Mouse (Mus musculus) spleen, postnatal 14 days (tissue): ENCODE results near the gene Maml3.
A peak's percentile ranks its signal among the peaks of the same experiment; 100 is the strongest.

Experiments
- DNase-seq, 2 experiments: peaks; one replicate each; pipeline ENCODE4 v3.0.0; 2021 to 2022; ENCODE audit warnings: low spot score in 2 of 2

The Maml3 gene

DNA sequence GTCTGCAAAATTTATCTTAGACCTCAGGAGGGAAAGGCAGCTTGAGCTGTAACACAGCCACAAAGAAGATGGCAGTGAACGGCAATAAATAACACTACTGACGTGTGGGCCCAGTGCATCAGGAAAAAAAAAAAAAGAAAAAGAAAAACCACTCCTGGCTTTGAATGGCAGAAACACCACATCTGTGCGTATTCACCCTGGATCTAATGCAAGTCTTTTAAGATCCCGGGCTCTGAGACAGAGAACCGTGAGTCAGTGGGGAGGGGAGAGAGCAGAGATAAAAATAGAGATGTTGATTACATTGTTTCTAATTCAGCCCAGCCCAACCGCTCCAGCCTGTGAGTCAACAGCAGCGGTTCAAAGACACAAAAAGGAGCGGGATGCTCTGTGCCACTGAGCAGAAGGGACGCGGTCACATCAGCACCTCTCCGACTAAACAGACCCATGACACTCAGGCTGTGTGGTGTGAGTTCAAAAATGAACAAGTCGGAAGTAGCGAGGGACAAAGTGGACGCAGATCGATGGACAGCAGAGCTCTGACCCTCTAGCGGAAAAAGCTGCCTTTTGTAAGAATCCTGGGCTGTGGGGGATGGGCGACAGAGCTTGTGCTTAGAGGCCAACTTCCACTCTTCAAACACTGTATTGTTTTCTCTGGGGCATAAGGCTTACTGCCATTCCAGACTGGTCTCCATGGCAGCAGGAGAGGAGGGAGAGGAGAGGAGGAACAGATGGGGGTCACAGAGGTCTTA is 316.1 kb downstream of the Maml3 start:
- DNase-seq = peak in 1 of 2 experiments; percentile 9

DNA sequence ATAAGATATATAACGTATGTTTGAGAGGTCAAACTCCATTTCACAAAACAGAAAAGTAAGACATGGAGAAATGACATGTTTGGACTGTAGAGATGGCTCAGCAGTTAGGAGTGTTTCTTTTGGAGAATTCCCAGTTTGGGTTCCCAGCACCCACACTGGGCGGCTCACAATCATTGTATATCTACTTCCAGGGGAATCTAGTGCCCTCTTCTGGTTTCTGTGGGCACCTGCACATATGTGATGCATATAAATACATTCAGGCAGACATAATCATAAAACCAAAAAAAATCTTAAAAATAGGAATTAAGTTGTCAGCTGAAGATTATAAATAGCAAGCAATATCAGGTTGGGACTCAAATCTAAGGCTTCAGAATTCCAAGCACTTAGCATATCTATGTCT is 316.9 kb downstream of the Maml3 start:
- no peak for DNase-seq

GRCm38 (mm10) chr3:51785796-51786195 is 319.1 kb downstream of the Maml3 start:
- no peak for DNase-seq

GRCm38 (mm10) chr3:51782191-51782590 is 322.7 kb downstream of the Maml3 start:
- DNase-seq = no peak

DNA sequence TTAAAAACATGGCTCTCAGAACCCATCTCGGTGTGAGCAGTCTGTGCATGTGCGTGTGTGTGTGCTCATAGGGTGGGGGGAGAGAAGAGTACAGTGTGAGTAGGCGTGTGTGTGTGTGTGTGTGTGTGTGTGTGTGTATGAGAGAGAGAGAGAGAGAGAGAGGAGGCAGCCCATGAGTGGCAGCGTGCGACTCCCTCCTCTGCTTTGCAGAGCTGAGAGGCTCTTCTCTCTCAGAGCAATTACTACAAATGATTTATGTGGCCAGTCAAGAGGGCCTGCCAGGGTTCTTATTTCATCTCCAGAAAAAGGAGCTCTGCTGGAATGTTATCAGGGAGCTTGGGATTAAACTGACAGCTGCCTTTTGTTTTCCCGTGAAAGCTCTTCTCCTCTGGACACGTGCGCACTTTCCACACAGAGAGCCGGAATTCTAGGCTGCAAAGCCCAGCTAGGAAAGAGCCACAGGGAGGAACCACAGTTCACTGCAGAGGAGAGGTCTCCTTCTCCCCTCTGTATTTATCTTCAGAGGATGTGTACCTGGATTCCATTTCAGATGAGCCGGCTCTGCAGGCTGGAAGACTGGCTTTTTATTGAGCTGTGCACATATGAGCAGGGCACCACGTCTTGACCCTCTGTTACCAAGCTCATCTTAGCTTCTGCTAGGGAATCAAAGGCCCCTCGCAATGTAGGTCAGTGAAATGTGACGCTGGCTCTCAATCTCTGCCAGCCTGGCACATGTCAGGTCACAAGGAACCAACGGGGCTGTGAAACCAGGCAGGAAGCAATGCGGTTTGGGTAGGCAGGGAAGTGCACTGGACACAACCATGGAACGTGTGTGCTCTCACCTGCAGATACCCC is 325.9 kb downstream of the Maml3 start:
- DNase-seq = no peak

- DNase-seq = no peak
Observed at GRCm38 (mm10) chr3:51778179-51778578, 326.7 kb downstream of the Maml3 start.

- DNase-seq = no peak
Observed at GRCm38 (mm10) chr3:51776018-51776611, 328.8 kb downstream of the Maml3 start.

DNA sequence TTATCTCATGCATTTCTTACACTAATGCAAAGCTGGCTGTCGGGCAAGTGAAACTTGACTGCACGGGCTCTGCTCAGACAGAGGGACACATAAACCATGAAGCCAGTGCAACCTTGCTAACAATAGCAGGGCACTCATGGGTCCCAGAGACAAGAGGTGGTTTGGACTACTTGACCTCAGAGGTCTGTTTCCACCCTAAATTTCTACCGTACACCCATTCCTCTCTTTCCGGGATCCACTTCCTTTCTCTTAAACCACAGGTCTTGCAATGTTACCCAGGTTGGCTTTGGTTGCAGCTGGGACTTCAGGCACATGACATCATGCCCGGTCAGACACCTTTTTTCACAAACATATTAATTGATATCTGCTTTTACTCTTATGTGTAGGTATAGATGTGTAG is 331.3 kb downstream of the Maml3 start:
- no peak for DNase-seq

DNA sequence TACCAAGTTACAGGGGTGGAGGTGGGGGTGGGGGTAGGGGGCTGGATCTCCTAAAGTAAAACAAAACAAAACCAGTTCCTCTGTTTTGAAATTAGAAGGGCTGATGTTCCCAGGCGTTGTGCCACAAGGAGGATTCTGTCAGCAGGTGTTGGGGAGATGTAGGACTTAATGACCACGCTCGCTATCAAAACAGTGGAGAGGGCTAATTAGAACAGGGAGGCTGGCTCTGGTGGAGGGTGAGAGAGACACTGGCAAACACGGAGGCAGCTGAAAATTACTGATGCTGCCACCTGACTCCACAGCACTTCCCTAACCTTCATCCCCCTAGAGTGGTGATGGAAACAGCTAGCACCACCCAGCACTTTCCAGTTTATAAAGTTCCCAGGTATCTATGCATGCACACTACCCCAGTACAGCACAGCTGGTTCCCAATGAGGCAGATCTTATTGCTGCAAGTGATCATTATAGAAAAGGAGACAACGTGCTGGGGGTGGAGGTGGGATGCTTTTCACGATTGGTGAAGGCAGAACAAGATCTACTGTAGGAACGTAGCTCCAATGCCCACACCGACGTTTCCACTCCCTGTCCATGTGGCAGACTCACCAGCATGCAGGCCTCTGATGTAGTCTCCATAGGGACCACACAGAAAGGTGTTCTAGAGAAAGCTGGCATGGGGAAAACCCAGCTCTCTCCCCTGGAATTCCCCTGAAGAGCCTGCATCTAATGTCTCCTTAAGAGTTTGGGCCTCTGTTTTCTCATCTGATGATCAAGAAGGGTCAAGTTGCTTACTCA is 332.8 kb downstream of the Maml3 start:
- DNase-seq = no peak

GRCm38 (mm10) chr3:51769196-51769595 is 335.7 kb downstream of the Maml3 start:
- no peak for DNase-seq

GRCm38 (mm10) chr3:51765220-51765923 is 339.5 kb downstream of the Maml3 start:
- DNase-seq = no peak

DNA sequence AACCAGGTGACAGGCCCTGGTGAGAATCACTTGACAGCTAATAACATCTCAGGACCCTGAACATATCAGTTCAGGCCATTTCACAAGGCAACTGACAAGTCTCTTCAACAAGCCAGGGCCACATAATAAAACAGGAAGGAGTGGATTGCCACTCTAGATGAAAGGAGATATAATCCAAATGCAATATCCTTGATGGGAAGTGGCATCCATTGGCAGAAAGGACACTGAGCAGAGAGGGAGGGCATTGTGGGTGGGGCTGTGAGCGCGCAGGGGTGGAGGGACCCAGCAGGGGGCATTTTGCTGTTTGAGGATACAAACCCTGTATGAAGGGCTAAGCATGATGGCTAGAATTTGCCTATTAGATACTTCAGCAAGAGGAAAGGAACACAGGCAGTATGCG is 340.7 kb downstream of the Maml3 start:
- no peak for DNase-seq

DNA sequence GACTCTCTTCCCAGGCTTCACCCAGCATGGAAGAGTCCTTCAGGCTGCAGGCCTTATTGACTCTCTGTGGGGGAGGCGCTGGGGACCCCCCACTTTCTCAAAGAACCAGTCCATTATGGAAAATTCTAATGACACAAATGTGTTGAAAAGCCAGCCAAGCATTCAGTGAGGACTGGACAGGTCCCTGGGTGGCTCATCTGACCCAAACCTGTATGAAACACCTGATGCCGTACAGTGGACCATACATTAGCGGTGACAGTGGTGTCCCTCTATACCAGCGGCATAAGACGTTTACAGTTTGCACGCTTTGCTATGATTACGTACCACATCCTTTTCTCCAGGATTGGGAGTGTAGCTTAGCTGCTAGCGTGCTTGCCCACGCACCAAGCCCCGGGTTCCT is 342.0 kb downstream of the Maml3 start:
- DNase-seq = no peak

DNA sequence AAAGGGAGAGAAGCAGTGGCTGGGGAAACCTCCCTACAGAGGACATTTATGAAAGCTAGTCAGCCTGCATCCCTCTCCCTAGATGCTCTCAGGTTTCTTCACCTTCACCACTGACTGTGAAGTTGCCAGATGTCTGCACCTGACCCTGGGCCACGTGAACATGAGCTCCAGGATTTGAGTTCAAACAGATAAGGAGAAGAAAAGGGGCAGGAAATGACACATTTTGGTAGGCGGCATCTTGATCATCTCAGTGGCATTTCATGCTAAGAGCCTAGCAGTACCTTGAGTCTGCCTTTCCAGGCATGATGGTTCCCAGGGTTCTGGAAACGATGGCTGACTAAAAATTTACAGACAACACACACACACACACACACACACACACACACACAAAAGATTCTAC is 345.3 kb downstream of the Maml3 start:
- DNase-seq = no peak

DNA sequence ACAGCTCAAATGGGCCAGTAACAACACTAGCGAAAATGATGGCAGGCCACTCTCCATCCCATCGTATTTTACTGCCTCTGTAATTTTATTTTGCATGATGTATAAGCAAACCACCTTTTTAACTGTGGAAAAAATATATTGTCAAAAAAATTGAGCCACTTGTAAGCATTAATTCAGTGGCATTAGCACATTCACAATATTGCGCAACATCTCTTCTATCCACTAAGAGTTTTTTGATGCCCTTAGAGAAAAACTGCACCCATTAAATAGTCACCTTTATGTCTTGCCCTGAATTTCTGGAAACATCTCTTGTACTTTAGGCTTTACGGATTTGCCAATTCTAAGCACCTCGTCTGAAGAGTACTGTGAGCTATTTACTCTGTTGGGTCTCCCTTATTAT is 347.8 kb downstream of the Maml3 start:
- DNase-seq = no peak

DNA sequence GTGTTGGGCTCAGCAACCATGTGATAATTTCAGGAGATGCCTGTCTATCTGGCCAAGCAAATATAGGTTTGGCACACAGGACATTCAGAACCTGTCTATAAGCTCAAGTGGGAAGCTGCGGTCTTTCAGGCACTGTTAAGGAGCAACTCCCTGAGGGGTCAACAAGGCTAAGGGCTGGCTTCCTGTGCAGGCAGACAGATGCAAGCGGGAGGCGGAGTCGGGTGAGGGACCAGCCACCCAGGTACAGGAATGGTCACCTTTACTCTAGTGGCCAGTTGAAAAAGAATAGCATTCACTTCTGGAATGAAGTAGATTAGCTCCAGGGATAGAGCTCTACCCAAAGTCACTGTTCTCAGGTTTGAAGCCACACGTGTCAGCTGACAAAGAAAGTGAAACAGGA is 348.6 kb downstream of the Maml3 start:
- no peak for DNase-seq

DNA sequence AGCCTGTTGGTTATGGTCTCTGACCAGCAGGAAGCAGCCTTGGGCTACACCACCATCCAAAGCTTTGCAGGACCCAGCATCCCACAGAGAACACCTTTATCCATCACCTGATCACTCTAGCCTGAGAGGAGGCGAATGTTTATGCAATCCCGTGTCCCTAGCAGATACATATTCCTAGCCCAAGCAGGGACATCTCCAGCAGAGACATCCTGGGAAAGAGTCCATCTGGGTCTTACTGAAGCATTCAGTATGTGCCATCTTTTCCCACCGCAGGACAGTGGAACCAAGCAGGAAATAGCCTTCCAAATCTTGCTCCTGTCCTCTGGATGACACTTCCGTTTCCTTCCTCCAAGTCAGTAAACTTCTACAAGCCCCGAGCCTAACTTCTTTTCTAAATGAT is 351.6 kb downstream of the Maml3 start:
- DNase-seq = no peak

GRCm38 (mm10) chr3:51751440-51751839 is 353.4 kb downstream of the Maml3 start:
- no peak for DNase-seq

DNA sequence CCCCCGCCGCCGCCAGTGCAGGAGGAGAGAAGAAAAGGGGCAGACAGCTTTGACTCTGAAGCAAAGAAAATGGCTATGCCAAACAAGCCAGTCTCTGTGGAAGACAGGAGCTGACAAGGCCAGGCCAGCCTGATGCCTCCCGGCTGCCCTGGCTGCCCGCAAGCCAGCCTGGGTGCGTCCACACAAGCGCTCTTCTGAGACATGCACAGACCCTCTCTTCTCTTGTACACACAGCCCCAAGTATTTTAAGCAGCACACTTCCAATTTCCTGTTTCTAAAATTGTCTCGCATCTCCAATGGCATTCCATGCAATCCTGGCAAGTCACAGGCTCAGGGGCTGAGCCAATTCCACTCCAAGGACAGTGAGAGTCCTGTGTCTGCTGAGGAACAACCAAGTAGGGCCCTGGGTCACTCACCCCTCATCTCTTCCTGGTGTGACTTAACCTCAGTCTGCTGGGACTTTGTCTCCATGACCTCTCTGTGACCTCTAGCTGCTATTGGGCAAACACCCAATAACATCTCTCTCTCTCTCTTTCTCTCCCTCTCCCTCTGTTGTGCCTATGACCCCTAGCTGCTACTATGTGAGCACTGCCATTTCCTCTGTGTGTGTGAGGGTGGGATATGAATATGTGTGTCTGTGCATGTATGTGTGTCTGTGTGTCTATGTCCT is 354.9 kb downstream of the Maml3 start:
- no peak for DNase-seq

- DNase-seq = no peak
Observed at GRCm38 (mm10) chr3:51749421-51749811, 355.5 kb downstream of the Maml3 start.
